Mouse (Mus musculus): ENCODE results near the gene Grap2. TPM values are rescaled to one million over a fixed set of nuclear protein-coding genes. Genes with fewer than 3 reads are reported as not detected.
A peak's percentile ranks its signal among the peaks of the same experiment; 100 is the strongest.

Gene Grap2
- polyA plus RNA-seq, 1 experiment from 2014 or later, result 3.0 TPM

DNA sequence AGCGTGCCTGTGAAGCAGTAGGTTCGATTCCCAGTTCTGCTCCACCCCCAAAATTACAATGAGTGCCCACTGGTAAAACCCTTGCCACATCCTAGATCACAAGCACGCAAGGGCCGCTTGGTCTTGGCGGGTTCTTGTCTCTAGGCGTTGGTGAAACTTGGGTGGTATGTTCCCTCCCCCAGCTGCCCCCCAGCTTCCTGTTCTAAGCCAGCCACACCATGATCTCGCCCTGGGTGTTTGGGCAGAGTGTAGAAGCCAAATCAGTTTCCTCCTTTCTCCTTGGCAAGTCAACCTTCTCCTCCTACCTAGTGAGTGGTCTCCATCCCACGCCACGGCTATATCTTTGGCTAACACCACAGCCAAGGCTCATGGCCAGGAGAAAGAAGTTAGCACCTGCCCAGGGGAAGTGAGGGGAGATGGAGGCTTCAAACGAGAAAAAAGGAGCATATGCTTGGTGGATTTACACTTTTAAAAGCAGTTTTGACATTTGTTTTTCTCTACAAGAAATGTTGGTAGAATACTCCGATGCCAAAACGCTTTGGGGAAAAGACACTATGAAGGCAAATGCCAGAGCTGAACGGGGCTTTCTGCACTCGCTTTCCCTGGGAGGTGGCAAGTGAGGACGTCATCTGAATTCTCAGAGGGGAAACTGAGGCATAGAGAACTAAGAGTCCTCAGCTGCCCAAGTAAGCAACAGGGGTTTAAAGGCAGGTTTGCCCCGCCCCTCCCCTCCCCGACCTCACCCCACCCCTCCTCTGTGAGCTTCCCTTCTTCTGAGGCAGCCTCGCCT, 42.3 kb downstream of the Grap2 start:
- no peak overlapping the region for H3K27ac ChIP-seq (replicated peaks)
- H3K27me3 ChIP-seq, result peaks cover 11% of the 10 kb centered on the region
- 0 out of 2 replicates have a peak, but pooled peaks cover 3% of the 10 kb centered on the region for H3K9me3 ChIP-seq
- H3K4me2 ChIP-seq (replicated peaks), result no peak overlapping the region
- no peak for ATAC-seq (ENCODE audit: low FRiP score, low read depth)
- no peak overlapping the region for H3K9ac ChIP-seq (replicated peaks)
- no peaks in the 10 kb centered on the region for H3K36me3 ChIP-seq
- 71% methylated on average over 18 of the region's 18 CpGs for WGBS
- H3K4me3 ChIP-seq, result no peak overlapping the region
- H3K4me1 ChIP-seq, result peaks cover 9% of the 10 kb centered on the region

DNA sequence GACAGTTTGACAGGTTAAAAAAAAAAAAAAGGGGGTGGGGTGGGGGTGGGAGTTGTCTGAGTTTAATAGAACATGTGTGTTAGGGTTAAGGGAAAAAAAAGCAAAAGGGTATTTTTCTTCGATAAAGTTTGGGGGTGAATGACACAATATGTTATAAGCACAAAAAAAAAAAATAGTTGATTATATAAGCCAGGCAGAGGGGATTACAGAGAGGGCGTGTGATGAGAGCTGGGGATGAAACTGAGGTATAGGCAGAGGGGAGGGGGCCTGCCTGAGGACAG, 42.8 kb downstream of the Grap2 start:
- Histone ChIP-seq H3K4me3 (no peak overlapping the region), H3K36me3 (no peaks in the 10 kb centered on the region), H3K4me1 (peaks cover 9% of the 10 kb centered on the region), H3K9me3 (0 out of 2 replicates have a peak, but pooled peaks cover 3% of the 10 kb centered on the region), H3K9ac (replicated peaks) (no peak overlapping the region), H3K4me2 (replicated peaks) (no peak overlapping the region), H3K27me3 (peaks cover 11% of the 10 kb centered on the region), H3K27ac (replicated peaks) (no peak overlapping the region)
- 45% methylated on average over 2 of the region's 2 CpGs for WGBS
- ATAC-seq (ENCODE audit: low FRiP score, low read depth), result no peak

DNA sequence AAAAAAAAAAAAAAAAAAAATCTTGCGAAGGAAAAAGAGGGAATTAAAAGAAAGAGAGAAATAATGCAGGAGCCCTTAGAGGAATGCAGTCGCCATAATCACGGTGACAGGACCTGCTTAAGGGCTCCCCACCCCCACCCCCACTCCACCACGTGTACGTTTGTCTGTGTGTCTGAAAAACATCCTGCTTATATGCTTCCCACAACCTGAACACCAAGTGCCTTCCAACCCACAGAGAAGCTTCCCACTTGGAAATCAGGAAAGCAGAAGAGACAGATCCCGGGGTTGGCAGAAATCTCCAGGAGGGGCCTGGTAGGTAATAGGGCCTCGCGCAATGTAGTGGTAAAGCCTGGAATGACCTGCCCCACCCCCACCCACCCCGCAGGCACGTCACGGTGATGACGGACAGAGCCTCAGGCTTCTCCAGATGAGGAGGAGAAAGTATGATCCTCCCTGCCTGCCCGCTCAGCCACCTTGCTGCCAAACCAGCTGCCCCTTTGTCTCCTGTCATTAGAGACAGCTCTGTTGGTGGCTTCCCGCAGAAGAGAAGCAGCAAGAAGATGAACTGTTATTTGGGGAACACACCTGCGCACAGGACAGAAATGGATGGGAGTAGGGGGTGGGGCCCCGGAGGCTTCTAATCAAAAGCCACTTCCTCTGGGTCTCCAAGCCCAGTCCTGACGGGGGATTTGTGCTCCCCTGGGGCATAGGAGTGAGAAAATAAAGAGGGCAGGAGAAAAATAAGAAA, 43.4 kb downstream of the Grap2 start:
- H3K9ac ChIP-seq (replicated peaks), result no peak overlapping the region
- H3K4me1 ChIP-seq, result peaks cover 9% of the 10 kb centered on the region
- 5% methylated on average over 17 of the region's 17 CpGs for WGBS
- H3K27me3 ChIP-seq, result peaks cover 11% of the 10 kb centered on the region
- no peak overlapping the region for H3K27ac ChIP-seq (replicated peaks)
- no peaks in the 10 kb centered on the region for H3K36me3 ChIP-seq
- H3K4me2 ChIP-seq (replicated peaks), result peak overlapping the region; percentile 37
- H3K4me3 ChIP-seq, result no peak overlapping the region
- no peaks in the 10 kb centered on the region for H3K9me3 ChIP-seq
- ATAC-seq (ENCODE audit: low FRiP score, low read depth), result no peak

DNA sequence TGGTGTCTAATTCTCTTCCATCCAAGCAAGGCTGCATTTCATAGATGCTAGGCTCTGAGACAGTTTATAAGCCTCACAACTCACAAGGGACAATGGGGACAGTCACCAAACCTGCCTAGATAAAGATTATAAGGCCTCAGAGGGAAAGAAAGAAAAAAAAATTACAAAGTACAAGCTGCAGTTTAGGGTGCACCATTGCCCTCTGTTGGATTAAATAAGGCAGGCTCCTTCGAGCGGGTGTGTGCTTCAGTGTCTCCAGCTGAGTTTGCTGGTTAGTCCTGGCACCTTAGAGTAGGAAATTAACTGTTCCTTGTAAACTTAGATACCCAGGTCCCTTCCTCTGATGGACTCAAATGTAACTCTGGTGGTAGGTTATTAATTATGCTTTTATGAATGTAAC, 45.4 kb downstream of the Grap2 start:
- ATAC-seq (ENCODE audit: low FRiP score, low read depth), result no peak
- no peaks in the 10 kb centered on the region for H3K36me3 ChIP-seq
- H3K4me2 ChIP-seq (replicated peaks), result no peak overlapping the region
- H3K4me1 ChIP-seq, result peaks cover 9% of the 10 kb centered on the region
- no peak overlapping the region for H3K27ac ChIP-seq (replicated peaks)
- no peak overlapping the region for H3K9ac ChIP-seq (replicated peaks)
- peaks cover 11% of the 10 kb centered on the region for H3K27me3 ChIP-seq
- 60% methylated on average over 2 of the region's 2 CpGs for WGBS
- no peaks in the 10 kb centered on the region for H3K9me3 ChIP-seq
- no peak overlapping the region for H3K4me3 ChIP-seq

DNA sequence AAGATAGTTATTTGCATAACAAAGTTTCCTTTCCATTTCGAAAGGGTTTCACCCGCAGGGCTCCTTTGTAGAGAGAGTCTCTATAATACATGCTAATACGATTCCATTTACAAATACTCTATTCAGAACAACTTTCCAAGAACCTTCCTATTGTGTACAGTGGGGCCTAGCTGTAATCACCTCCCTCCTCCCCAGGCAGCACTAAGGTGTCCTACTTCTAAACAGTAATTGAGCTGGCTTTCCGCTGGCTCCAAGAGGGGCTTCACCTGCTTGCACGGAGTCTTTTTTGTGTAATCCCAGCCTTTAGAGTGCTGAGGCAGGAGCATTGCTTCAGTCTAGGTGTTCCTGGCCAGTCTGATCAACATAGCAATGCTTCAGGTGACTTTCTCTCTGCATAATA, 46.8 kb downstream of the Grap2 start:
- H3K4me3 ChIP-seq, result no peak overlapping the region
- 56% methylated on average over 5 of the region's 5 CpGs for WGBS
- H3K27me3 ChIP-seq, result peaks cover 11% of the 10 kb centered on the region
- H3K9ac ChIP-seq (replicated peaks), result no peak overlapping the region
- no peak for ATAC-seq (ENCODE audit: low FRiP score, low read depth)
- H3K4me1 ChIP-seq, result peaks cover 14% of the 10 kb centered on the region
- H3K4me2 ChIP-seq (replicated peaks), result no peak overlapping the region
- no peaks in the 10 kb centered on the region for H3K36me3 ChIP-seq
- no peak overlapping the region for H3K27ac ChIP-seq (replicated peaks)
- no peaks in the 10 kb centered on the region for H3K9me3 ChIP-seq

DNA sequence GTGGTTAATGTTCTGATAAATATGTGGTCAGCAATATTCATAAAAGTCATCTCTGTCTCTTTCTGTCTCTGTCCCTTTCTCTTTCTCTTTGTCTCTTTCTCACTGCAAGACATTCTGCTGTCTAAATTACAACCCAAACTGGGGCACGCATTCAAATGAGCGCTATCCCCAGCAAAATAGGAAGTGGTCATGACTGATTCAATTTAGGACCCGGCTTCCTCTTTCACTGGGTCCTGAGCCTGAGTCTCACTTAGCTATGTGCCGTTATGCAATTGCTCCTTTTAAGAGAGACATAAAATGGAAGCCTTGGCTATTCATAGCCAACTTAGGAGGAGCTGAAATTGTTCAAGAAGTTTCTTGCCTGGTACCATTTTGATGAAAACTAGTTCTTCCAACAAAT, 47.4 kb downstream of the Grap2 start:
- H3K4me3 ChIP-seq, result no peak overlapping the region
- peaks cover 11% of the 10 kb centered on the region for H3K27me3 ChIP-seq
- H3K36me3 ChIP-seq, result no peaks in the 10 kb centered on the region
- no peak overlapping the region for H3K9ac ChIP-seq (replicated peaks)
- no peak overlapping the region for H3K4me2 ChIP-seq (replicated peaks)
- no peak overlapping the region for H3K27ac ChIP-seq (replicated peaks)
- peaks cover 14% of the 10 kb centered on the region for H3K4me1 ChIP-seq
- no peak for ATAC-seq (ENCODE audit: low FRiP score, low read depth)
- WGBS, result 87% methylated on average over 4 of the region's 4 CpGs
- no peaks in the 10 kb centered on the region for H3K9me3 ChIP-seq

DNA sequence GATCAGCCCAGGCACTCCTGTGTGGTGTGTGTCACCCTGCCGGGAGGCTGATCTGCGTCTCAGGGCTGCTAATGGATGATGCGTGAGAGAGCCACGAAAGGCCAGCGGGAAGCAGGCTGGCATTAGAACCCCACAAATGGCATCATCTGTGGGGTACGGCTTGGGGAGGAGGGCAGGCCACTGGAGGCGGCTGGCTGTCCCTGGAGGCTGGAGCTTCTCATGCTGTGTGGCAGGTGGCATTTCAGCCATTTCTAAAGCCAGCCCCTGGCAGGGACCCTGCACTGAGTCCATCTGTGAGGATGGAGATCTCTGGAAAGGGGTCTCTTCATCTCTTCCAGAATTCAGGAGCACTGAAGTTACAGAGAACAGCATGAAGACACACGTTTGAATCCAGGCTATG, 48.0 kb downstream of the Grap2 start:
- WGBS, result 76% methylated on average over 8 of the region's 8 CpGs
- Histone ChIP-seq H3K4me1 (peaks cover 14% of the 10 kb centered on the region), H3K27me3 (peaks cover 11% of the 10 kb centered on the region), H3K9ac (replicated peaks) (no peak overlapping the region), H3K4me3 (no peak overlapping the region), H3K36me3 (no peaks in the 10 kb centered on the region), H3K9me3 (no peaks in the 10 kb centered on the region), H3K4me2 (replicated peaks) (no peak overlapping the region), H3K27ac (replicated peaks) (no peak overlapping the region)
- no peak for ATAC-seq (ENCODE audit: low FRiP score, low read depth)

DNA sequence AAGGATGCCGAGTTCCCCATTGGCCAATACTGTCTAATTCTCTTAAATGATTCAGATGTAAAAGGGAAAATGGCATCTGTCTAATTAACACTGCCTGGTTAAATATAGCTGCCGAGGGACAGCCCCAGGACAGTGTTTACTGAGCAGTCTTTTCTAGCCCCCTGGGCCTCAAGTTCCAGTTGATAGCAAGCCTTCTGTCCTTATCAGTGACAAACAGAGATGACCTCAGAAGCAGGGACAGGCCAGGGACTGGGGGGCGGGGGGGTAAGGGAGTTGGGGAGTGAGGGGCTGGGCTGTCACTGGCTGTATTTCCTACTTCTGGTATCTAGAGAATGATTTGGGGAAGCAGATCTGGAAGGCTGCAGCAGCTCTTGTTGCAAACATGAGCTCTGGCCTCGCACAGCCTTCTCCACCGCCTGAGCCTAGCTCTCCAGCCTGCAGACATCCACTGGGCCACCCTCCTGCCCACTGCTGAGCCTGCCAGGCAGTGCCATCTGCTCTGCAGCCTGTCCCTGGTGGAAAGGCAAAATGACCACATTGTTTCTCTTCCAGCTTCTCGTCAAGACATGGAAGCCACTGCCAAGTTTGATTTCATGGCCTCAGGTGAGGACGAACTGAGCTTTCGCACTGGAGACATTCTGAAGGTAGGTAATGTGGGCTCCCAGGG, 50.9 kb downstream of the Grap2 start:
- no peak overlapping the region for H3K9ac ChIP-seq (replicated peaks)
- no peak for ATAC-seq (ENCODE audit: low FRiP score, low read depth)
- no peaks in the 10 kb centered on the region for H3K27me3 ChIP-seq
- H3K36me3 ChIP-seq, result no peaks in the 10 kb centered on the region
- no peak overlapping the region for H3K4me2 ChIP-seq (replicated peaks)
- H3K4me1 ChIP-seq, result 0 out of 2 replicates have a peak, but pooled peaks cover 5% of the 10 kb centered on the region
- 63% methylated on average over 8 of the region's 8 CpGs for WGBS
- H3K9me3 ChIP-seq, result 0 out of 2 replicates have a peak, but pooled peaks cover 2% of the 10 kb centered on the region
- H3K4me3 ChIP-seq, result no peak overlapping the region
- H3K27ac ChIP-seq (replicated peaks), result no peak overlapping the region

DNA sequence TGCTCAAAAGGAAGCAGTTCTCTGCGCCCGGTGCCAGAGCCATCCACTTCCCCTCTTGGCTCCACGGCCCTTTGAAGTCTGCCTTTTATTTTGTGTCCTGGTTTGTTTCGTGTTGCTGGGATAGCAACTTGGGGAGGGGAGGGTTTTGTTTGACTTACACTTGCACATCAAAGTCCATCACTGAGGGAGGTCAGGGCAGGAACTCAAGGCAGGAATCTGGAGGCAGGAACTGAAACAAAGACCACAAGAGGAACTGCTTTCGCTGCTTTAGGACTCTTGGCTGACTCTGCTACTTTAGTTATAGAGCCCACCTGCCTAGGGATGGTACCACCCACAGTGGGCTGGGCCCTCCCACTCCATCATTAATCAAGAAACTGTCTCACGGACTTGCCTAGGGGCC, 54.1 kb downstream of the Grap2 start:
- H3K27ac ChIP-seq (replicated peaks), result no peak overlapping the region
- 66% methylated on average over 6 of the region's 6 CpGs for WGBS
- H3K36me3 ChIP-seq, result no peaks in the 10 kb centered on the region
- no peak overlapping the region for H3K4me3 ChIP-seq
- no peaks in the 10 kb centered on the region for H3K27me3 ChIP-seq
- no peak for ATAC-seq (ENCODE audit: low FRiP score, low read depth)
- no peak overlapping the region for H3K4me2 ChIP-seq (replicated peaks)
- 0 out of 2 replicates have a peak, but pooled peaks cover 2% of the 10 kb centered on the region for H3K9me3 ChIP-seq
- peaks cover 10% of the 10 kb centered on the region; the same call in 1 of the 2 replicates for H3K4me1 ChIP-seq
- H3K9ac ChIP-seq (replicated peaks), result no peak overlapping the region

DNA sequence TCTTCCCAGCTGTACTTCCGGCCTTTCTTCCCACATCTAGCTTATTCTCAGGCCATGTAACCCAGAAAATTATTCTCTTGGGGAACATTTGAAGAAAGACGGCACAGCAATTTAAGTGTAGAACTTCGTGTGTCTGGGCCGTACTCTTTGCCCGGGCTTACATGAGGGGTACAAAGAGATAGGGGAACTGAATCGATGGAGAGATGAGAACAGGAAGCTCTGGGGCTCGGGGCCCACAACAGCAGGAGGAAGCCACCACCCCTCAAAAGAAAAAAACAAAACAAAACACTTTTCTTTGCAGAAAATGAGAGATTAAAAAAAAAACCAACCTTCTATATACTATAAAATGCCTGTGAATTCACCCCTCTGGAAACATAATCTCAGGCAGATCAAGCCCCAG, 57.8 kb downstream of the Grap2 start:
- ATAC-seq (ENCODE audit: low FRiP score, low read depth), result no peak
- Histone ChIP-seq H3K9ac (replicated peaks) (no peak overlapping the region), H3K9me3 (0 out of 2 replicates have a peak, but pooled peaks cover 2% of the 10 kb centered on the region), H3K36me3 (no peaks in the 10 kb centered on the region), H3K4me3 (no peak overlapping the region), H3K4me2 (replicated peaks) (no peak overlapping the region), H3K4me1 (peaks cover 5% of the 10 kb centered on the region; the same call in 1 of the 2 replicates), H3K27me3 (no peaks in the 10 kb centered on the region), H3K27ac (replicated peaks) (no peak overlapping the region)
- WGBS, result 76% methylated on average over 7 of the region's 7 CpGs

DNA sequence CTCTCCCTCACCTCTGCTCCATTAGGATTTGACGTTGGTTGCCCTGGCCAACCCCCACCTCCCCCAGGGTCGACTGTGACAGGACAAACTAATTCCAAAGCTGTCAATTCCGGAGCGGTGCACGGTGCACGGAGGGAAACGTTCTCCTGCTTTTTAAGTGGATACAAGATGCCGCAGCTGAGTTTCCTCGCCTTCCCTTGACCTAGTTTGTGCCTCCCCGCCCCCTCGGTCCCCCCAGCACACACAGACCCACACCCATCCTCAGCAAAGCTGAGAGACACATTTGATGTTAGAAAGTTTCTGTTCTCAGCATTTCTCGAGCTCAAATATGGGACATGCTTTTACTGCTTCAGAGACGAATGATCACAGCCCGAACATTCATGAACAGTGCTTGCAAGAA, 58.3 kb downstream of the Grap2 start:
- Histone ChIP-seq H3K27me3 (no peaks in the 10 kb centered on the region), H3K4me3 (no peak overlapping the region), H3K9me3 (0 out of 2 replicates have a peak, but pooled peaks cover 2% of the 10 kb centered on the region), H3K4me2 (replicated peaks) (peak overlapping the region; percentile 9; the same call in 1 of the 2 replicates), H3K36me3 (no peaks in the 10 kb centered on the region), H3K4me1 (peaks cover 5% of the 10 kb centered on the region; the same call in 1 of the 2 replicates), H3K9ac (replicated peaks) (no peak overlapping the region), H3K27ac (replicated peaks) (no peak overlapping the region)
- WGBS, result 45% methylated on average over 14 of the region's 14 CpGs
- no peak for ATAC-seq (ENCODE audit: low FRiP score, low read depth)

DNA sequence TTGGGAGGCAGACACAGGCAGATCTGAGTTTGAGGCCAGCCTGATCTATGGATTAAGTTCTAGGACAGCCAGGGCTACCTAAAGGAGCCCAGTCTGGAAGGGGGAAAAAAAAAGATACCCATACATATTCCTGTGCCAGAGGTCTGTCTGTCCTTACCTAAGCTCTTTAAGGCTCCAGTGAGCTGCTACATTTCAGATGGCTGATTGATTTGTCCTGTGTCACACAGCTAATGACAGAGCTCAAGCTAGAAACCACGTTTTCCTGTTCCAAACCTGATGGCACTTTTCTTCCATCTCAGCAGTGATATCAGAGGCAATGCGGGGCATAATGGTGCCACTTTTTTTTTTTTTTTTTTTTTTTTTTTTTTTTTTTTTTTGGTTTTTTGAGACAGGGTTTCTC, 58.9 kb downstream of the Grap2 start:
- Histone ChIP-seq H3K4me1 (peaks cover 5% of the 10 kb centered on the region; the same call in 1 of the 2 replicates), H3K9ac (replicated peaks) (no peak overlapping the region), H3K9me3 (0 out of 2 replicates have a peak, but pooled peaks cover 2% of the 10 kb centered on the region), H3K27ac (replicated peaks) (no peak overlapping the region), H3K36me3 (no peaks in the 10 kb centered on the region), H3K4me3 (no peak overlapping the region), H3K27me3 (no peaks in the 10 kb centered on the region), H3K4me2 (replicated peaks) (no peak overlapping the region)
- no peak for ATAC-seq (ENCODE audit: low FRiP score, low read depth)
- 81% methylated on average over 2 of the region's 2 CpGs for WGBS

All from midbrain, embryonic 12.5 days (tissue).